Mouse (Mus musculus): ENCODE results near the gene Pnrc2.

The Pnrc2 gene

DNA sequence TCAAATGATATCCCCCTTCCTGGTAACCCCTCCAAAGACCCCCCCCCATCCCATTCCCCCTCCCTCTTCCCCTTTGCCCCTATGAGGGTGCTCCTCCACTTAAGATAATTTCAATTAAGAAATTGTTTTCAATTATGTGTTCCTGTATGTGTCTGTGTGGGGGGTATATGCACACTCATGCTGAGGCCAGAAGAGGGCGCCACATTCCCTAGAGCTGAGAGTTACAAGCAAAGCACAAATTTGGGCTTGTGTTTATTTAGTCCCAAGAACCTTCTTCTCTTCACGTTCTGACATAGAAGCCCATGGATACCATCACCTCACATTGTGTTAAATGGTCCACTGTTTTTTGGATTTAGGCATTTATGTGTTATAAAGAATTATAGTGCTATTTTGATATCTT is 50.4 kb downstream of the Pnrc2 start:
- DNase-seq (ENCODE audit: low read depth, low spot score): no peak

- DNase-seq (ENCODE audit: low read depth, low spot score): no peak
Observed at GRCm38 (mm10) chr4:135821772-135822171, 51.9 kb downstream of the Pnrc2 start.

Data from brain, adult 2 months (tissue).